Mouse (Mus musculus): ENCODE data around the gene Lrmda.

The Lrmda gene

GRCm38 (mm10) chr14:22813389-22813788, 793.9 kb downstream of the Lrmda start:
- no peak for DNase-seq

- DNase-seq = no peak
These were observed 795.4 kb downstream of the Lrmda start for GRCm38 (mm10) chr14:22814811-22815345.

- no peak for DNase-seq
These were observed 798.1 kb downstream of the Lrmda start for GRCm38 (mm10) chr14:22817346-22818201.

GRCm38 (mm10) chr14:22818202-22818530, 798.7 kb downstream of the Lrmda start:
- DNase-seq = no peak

- no peak for DNase-seq
These were observed 803.4 kb downstream of the Lrmda start for GRCm38 (mm10) chr14:22822942-22823341.

- no peak for DNase-seq
These were observed 807.3 kb downstream of the Lrmda start for GRCm38 (mm10) chr14:22826825-22827224.

- DNase-seq = no peak
These were observed 817.5 kb downstream of the Lrmda start for GRCm38 (mm10) chr14:22837058-22837457.

- no peak for DNase-seq
These were observed 821.6 kb downstream of the Lrmda start for GRCm38 (mm10) chr14:22841136-22841535.

GRCm38 (mm10) chr14:22844006-22844405, 824.5 kb downstream of the Lrmda start:
- DNase-seq = no peak

- no peak for DNase-seq
These were observed 825.9 kb downstream of the Lrmda start for GRCm38 (mm10) chr14:22845401-22845800.

GRCm38 (mm10) chr14:22847011-22847786, 827.7 kb downstream of the Lrmda start:
- DNase-seq = no peak

GRCm38 (mm10) chr14:22849108-22849507, 829.6 kb downstream of the Lrmda start:
- no peak for DNase-seq

GRCm38 (mm10) chr14:22860631-22861030, 841.1 kb downstream of the Lrmda start:
- DNase-seq = no peak

GRCm38 (mm10) chr14:22864132-22864531, 844.6 kb downstream of the Lrmda start:
- no peak for DNase-seq

- DNase-seq = no peak
These were observed 855.1 kb downstream of the Lrmda start for GRCm38 (mm10) chr14:22874584-22874983.

- DNase-seq = no peak
These were observed 867.7 kb downstream of the Lrmda start for GRCm38 (mm10) chr14:22887182-22887581.

- DNase-seq = no peak
These were observed 879.8 kb downstream of the Lrmda start for GRCm38 (mm10) chr14:22899312-22899711.

GRCm38 (mm10) chr14:22902116-22902515, 882.6 kb downstream of the Lrmda start:
- DNase-seq = no peak

GRCm38 (mm10) chr14:22902914-22903313, 883.4 kb downstream of the Lrmda start:
- no peak for DNase-seq

GRCm38 (mm10) chr14:22905741-22906667, 886.5 kb downstream of the Lrmda start:
- DNase-seq = no peak

GRCm38 (mm10) chr14:22906716-22907115, 887.2 kb downstream of the Lrmda start:
- DNase-seq = no peak

GRCm38 (mm10) chr14:22907221-22907620, 887.7 kb downstream of the Lrmda start:
- no peak for DNase-seq

- DNase-seq = no peak
These were observed 888.5 kb downstream of the Lrmda start for GRCm38 (mm10) chr14:22908006-22908405.
